Mouse (Mus musculus) lung, adult 2 months (tissue): ENCODE data around the gene Fli1.

Source experiments
- CTCF ChIP-seq: fragments of 200-500 bp; IDR thresholded peaks from 2 replicates; pipeline ENCODE4 v1.5.1; 2011; ENCODE audit warnings: mild to moderate bottlenecking, low read length, control low read depth; ENCODE audit not compliant: insufficient read depth
- POLR2A ChIP-seq: fragments of 200-500 bp; IDR thresholded peaks from 2 replicates; pipeline ENCODE4 v1.6.1; 2011; ENCODE audit warnings: low read depth, mild to moderate bottlenecking, control low read depth, low read length, borderline replicate concordance; ENCODE audit errors: extremely low read depth

DNA sequence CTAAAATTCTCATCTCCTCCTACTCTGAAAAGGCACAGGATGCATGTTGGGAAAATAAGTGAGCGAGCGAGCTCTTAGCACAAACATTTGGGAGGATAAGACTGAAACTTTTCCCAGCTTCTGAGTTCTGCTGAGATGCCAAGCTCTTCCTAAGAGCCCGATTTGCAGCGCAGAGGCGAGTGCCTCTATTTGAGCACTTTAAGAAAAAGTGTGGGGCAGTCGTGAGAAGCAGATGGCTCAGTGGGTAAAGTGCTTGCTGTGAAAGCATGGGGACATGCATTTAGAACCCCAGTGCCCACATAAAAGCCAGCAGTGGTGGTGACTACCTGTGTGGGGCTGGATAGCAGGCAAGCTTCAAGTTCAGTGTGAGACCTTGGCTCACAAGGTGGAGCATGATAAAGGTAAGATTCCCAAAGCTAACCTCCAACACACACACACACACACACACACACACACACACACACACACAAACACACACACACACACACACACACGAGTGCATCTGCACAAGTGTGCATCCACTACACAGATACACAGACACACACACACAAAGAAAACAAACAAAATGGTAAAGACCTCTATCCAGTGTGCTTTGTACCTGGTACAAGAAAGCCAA lies 37.1 kb downstream of the Fli1 start:
- no peak for TF ChIP-seq CTCF
- no peak for TF ChIP-seq POLR2A
